Mouse (Mus musculus) 3T3-L1 (cell line): ENCODE measurements around the gene Msrb1.
"Not testable (repeated sequence)": the region's sequence is repeated elsewhere in the genome, so short reads cannot be mapped to it uniquely, and the experiment has no call there.

Source experiments
- DNase-seq: peaks from one replicate; pipeline ENCODE4 v3.0.0-alpha.2; 2015; ENCODE audit warnings: low read depth, low spot score

Gene Msrb1

GRCm38 (mm10) chr17:24719494-24720222 is 16.8 kb upstream of the Msrb1 start:
- DNase-seq, result peak; percentile 99

GRCm38 (mm10) chr17:24720616-24721015 is 15.8 kb upstream of the Msrb1 start:
- not testable (repeated sequence) for DNase-seq

GRCm38 (mm10) chr17:24721383-24721955 is 15.0 kb upstream of the Msrb1 start:
- not testable (repeated sequence) for DNase-seq

GRCm38 (mm10) chr17:24722220-24722924 is 14.1 kb upstream of the Msrb1 start:
- peak; percentile 49 for DNase-seq

- DNase-seq, result peak; percentile 54
Observed at GRCm38 (mm10) chr17:24723122-24723880, 13.1 kb upstream of the Msrb1 start.

GRCm38 (mm10) chr17:24723881-24724180 is 12.6 kb upstream of the Msrb1 start:
- peak; percentile 63 for DNase-seq

- DNase-seq, result peak; percentile 98
Observed at GRCm38 (mm10) chr17:24724184-24724583, 12.3 kb upstream of the Msrb1 start, which contains the start of gene Ndufb10. TSS of gene Ndufb10 (minus strand) at chr17:24724478.

GRCm38 (mm10) chr17:24725637-24726390 is 10.6 kb upstream of the Msrb1 start:
- DNase-seq, result no peak

- DNase-seq, result no peak
Observed at GRCm38 (mm10) chr17:24727618-24728017, 8.8 kb upstream of the Msrb1 start, which contains the start of gene Rpl3l. TSS of gene Rpl3l (plus strand) at chr17:24727820.

- DNase-seq, result no peak
Observed at GRCm38 (mm10) chr17:24728184-24728583, 8.3 kb upstream of the Msrb1 start.

- DNase-seq, result no peak
Observed at GRCm38 (mm10) chr17:24729067-24729466, 7.4 kb upstream of the Msrb1 start.

GRCm38 (mm10) chr17:24730787-24731186 is 5.7 kb upstream of the Msrb1 start:
- DNase-seq, result no peak

- no peak for DNase-seq
Observed at GRCm38 (mm10) chr17:24732233-24732935, 4.1 kb upstream of the Msrb1 start.

GRCm38 (mm10) chr17:24733434-24734050 is 2.9 kb upstream of the Msrb1 start:
- peak; percentile 23 for DNase-seq

- peak; percentile 32 for DNase-seq
Observed at GRCm38 (mm10) chr17:24734513-24734912, 1.9 kb upstream of the Msrb1 start.

- no peak for DNase-seq
Observed at GRCm38 (mm10) chr17:24735446-24735845, 996 bp upstream of the Msrb1 start.

GRCm38 (mm10) chr17:24737135-24737810 is 831 bp downstream of the Msrb1 start:
- peak; percentile 57 for DNase-seq

GRCm38 (mm10) chr17:24738238-24738637 is 1.8 kb downstream of the Msrb1 start:
- no peak for DNase-seq

GRCm38 (mm10) chr17:24739926-24740325 is 3.5 kb downstream of the Msrb1 start:
- no peak for DNase-seq

- DNase-seq, result no peak
Observed at GRCm38 (mm10) chr17:24742307-24742706, 5.9 kb downstream of the Msrb1 start.
